Mouse (Mus musculus): Measurements from ENCODE around the gene Rundc3a.
"Not testable (repeated sequence)": the region's sequence is repeated elsewhere in the genome, so short reads cannot be mapped to it uniquely, and the experiment has no call there.

The Rundc3a gene

GRCm38 (mm10) chr11:102408344-102408876 lies 15.2 kb downstream of the Rundc3a start:
- DNase-seq (ENCODE audit: low read depth, low spot score): peak; percentile 97

- DNase-seq (ENCODE audit: low read depth, low spot score): no peak
Measured at GRCm38 (mm10) chr11:102408888-102409794, 15.9 kb downstream of the Rundc3a start.

GRCm38 (mm10) chr11:102409795-102410330 lies 16.7 kb downstream of the Rundc3a start:
- no peak for DNase-seq (ENCODE audit: low read depth, low spot score)

- DNase-seq (ENCODE audit: low read depth, low spot score): not testable (repeated sequence)
Measured at GRCm38 (mm10) chr11:102410345-102410744, 17.1 kb downstream of the Rundc3a start.

GRCm38 (mm10) chr11:102411061-102411460 lies 17.9 kb downstream of the Rundc3a start:
- no peak for DNase-seq (ENCODE audit: low read depth, low spot score)

- peak; percentile 85 for DNase-seq (ENCODE audit: low read depth, low spot score)
Measured at GRCm38 (mm10) chr11:102411704-102412103, 18.5 kb downstream of the Rundc3a start.

- no peak for DNase-seq (ENCODE audit: low read depth, low spot score)
Measured at GRCm38 (mm10) chr11:102413059-102413458, 19.9 kb downstream of the Rundc3a start.

GRCm38 (mm10) chr11:102415034-102415802 lies 22.0 kb downstream of the Rundc3a start:
- no peak for DNase-seq (ENCODE audit: low read depth, low spot score)

GRCm38 (mm10) chr11:102417160-102417559 lies 24.0 kb downstream of the Rundc3a start:
- no peak for DNase-seq (ENCODE audit: low read depth, low spot score)

GRCm38 (mm10) chr11:102418887-102419286 lies 25.7 kb downstream of the Rundc3a start:
- DNase-seq (ENCODE audit: low read depth, low spot score): no peak

GRCm38 (mm10) chr11:102421559-102421958 lies 28.4 kb downstream of the Rundc3a start:
- DNase-seq (ENCODE audit: low read depth, low spot score): no peak

- no peak for DNase-seq (ENCODE audit: low read depth, low spot score)
Measured at GRCm38 (mm10) chr11:102424666-102425065, 31.5 kb downstream of the Rundc3a start.

- DNase-seq (ENCODE audit: low read depth, low spot score): no peak
Measured at GRCm38 (mm10) chr11:102425555-102426316, 32.5 kb downstream of the Rundc3a start.

GRCm38 (mm10) chr11:102428981-102429540 lies 35.9 kb downstream of the Rundc3a start:
- DNase-seq (ENCODE audit: low read depth, low spot score): no peak

- DNase-seq (ENCODE audit: low read depth, low spot score): no peak
Measured at GRCm38 (mm10) chr11:102429551-102429950, 36.3 kb downstream of the Rundc3a start.

GRCm38 (mm10) chr11:102430121-102431017 lies 37.2 kb downstream of the Rundc3a start, which contains the start of gene Grn:
Gene Grn (plus strand): TSS chr11:102430315.
- DNase-seq (ENCODE audit: low read depth, low spot score): peak; percentile 81

GRCm38 (mm10) chr11:102431018-102431645 lies 37.9 kb downstream of the Rundc3a start:
- DNase-seq (ENCODE audit: low read depth, low spot score): peak; percentile 79

- DNase-seq (ENCODE audit: low read depth, low spot score): no peak
Measured at GRCm38 (mm10) chr11:102431728-102432114, 38.5 kb downstream of the Rundc3a start.
